9 mouse cellular contexts compared by ENCODE assay signal in the genomic region with DNA sequence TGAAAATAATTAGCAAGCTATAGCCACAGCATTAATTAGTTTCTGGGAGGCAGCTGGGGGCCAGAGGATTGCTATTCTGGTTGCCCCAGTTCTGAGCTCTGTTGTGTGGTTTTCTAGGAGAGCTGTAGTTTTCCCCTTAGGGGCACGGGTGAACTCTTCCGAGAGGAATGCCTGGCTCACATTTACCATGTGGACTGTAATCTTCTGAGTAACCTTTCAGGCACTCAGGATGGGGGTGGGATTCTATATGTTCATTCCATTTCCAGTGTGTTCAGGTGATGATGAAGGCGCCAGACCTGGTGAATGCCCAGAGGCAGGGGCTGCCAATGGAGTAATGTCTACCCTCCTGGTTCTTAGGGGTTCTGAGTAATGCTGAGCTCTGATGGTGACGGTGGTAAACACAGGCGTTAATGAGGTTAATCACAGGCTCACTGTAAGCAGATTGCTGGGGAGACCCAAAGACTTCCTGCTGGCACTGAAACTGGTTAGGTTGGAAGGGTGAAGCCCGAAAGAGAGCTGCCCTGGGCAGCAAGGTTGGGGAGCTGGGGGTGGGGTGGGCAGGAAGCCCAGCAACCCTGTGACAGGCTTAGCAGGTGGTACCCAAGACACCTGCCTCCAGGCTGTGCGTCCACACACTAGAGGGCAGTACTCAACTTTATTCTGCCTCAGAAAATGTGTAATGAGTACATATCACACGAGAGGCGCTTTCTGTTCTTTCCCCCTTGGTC. TPM values are rescaled to one million over a fixed set of nuclear protein-coding genes. Genes with fewer than 3 reads are reported as not detected.
A peak's percentile ranks its signal among the peaks of the same experiment; 100 is the strongest.
DNase-seq lines count a peak whose midpoint lies in the region; ATAC-seq lines count a peak whose summit lies in the region.
"Had no signal": no experiment of that assay in that cellular context is flagged by ENCODE, and none has a peak within 500 bp of the region (broad histone marks: within the 10 kb centered on the region; RNA-seq: fewer than 3 reads in every experiment).

No protein-coding gene starts in this region.

- H3K9me3 ChIP-seq in neural tube, embryonic 14.5 days (ENCODE audit: control insufficient read depth, low read length) = no peaks in the 10 kb centered on the region
- H3K9me3 ChIP-seq in neural tube, embryonic 15.5 days (replicated peaks) = no peaks in the 10 kb centered on the region
- H3K9me3 ChIP-seq: embryonic facial prominence, embryonic 12.5 days had no signal

- peak; percentile 45; the same call in 1 of the 2 replicates for ATAC-seq in neural tube, embryonic 14.5 days (ENCODE audit: low read depth)
- ATAC-seq in neural tube, embryonic 15.5 days (ENCODE audit: low FRiP score) = no peak

- DNase-seq in embryo, embryonic 10.5 days (ENCODE audit: low spot score) = peak; percentile 16
- no peak for DNase-seq in embryo, embryonic 9.5 days (ENCODE audit: extremely low spot score)
- DNase-seq in kidney, adult 18-20 months = peak; percentile 33
- DNase-seq in thymus, postnatal 14 days = peak; percentile 54
- DNase-seq in layer of hippocampus, postnatal 25 days (ENCODE audit: extremely low spot score in 1 of 2, low spot score in 1 of 2) = no peak
- DNase-seq in gastrocnemius, postnatal 25 days = no peak

- H3K9ac ChIP-seq in neural tube, embryonic 14.5 days (replicated peaks; ENCODE audit: low read depth, low read length) = no peak overlapping the region
- no peak overlapping the region for H3K9ac ChIP-seq in neural tube, embryonic 15.5 days (replicated peaks)
- H3K9ac ChIP-seq: embryonic facial prominence, embryonic 12.5 days had no signal

- no peaks in the 10 kb centered on the region for H3K4me1 ChIP-seq in neural tube, embryonic 14.5 days (ENCODE audit: control insufficient read depth, insufficient read depth, low read length)
- H3K4me1 ChIP-seq in neural tube, embryonic 15.5 days = no peaks in the 10 kb centered on the region
- H3K4me1 ChIP-seq: embryonic facial prominence, embryonic 12.5 days had no signal

- H3K4me2 ChIP-seq in neural tube, embryonic 14.5 days (ENCODE audit: low read depth, low read length) = no peak overlapping the region
- no peak overlapping the region for H3K4me2 ChIP-seq in neural tube, embryonic 15.5 days
- H3K4me2 ChIP-seq: embryonic facial prominence, embryonic 12.5 days had no signal

- H3K36me3 ChIP-seq in neural tube, embryonic 14.5 days (ENCODE audit: control insufficient read depth, insufficient read depth, low read length) = no peaks in the 10 kb centered on the region
- H3K36me3 ChIP-seq in neural tube, embryonic 15.5 days = peaks cover 6% of the 10 kb centered on the region; the same call in 1 of the 2 replicates
- H3K36me3 ChIP-seq: embryonic facial prominence, embryonic 12.5 days had no signal

- no peak overlapping the region for H3K4me3 ChIP-seq in neural tube, embryonic 14.5 days (ENCODE audit: low read depth, low read length)
- H3K4me3 ChIP-seq in neural tube, embryonic 15.5 days (replicated peaks) = no peak overlapping the region
- H3K4me3 ChIP-seq: embryonic facial prominence, embryonic 12.5 days had no signal

- no peak overlapping the region for H3K27ac ChIP-seq in neural tube, embryonic 14.5 days (ENCODE audit: low read depth, low read length)
- H3K27ac ChIP-seq in neural tube, embryonic 15.5 days (replicated peaks) = no peak overlapping the region
- H3K27ac ChIP-seq: embryonic facial prominence, embryonic 12.5 days had no signal

- 58% methylated on average over 9 of the region's 9 CpGs for WGBS in neural tube, embryonic 14.5 days
- 61% methylated on average over 9 of the region's 9 CpGs for WGBS in neural tube, embryonic 15.5 days

- H3K27me3 ChIP-seq in neural tube, embryonic 14.5 days (ENCODE audit: control insufficient read depth, insufficient read depth, low read length) = no peaks in the 10 kb centered on the region
- H3K27me3 ChIP-seq in neural tube, embryonic 15.5 days (replicated peaks) = no peaks in the 10 kb centered on the region
- H3K27me3 ChIP-seq: embryonic facial prominence, embryonic 12.5 days had no signal

RNA-seq across cellular contexts. Expression of gene Phldb2, which starts 20.7 kb away (rescaled TPM):
- polyA plus RNA-seq in neural tube, embryonic 14.5 days (2014; fragmentation: Nextera tagmentation; extraction: Ambion mirVana) = 4.2 and 9.9 TPM in 2 replicates
- polyA plus RNA-seq in neural tube, embryonic 15.5 days (2015; fragmentation: Nextera tagmentation; extraction: Ambion mirVana) = 7.2 and 11.2 TPM in 2 replicates
- 1 to 10 TPM; 4.7 to 7.0 TPM for total RNA-seq in layer of hippocampus, postnatal 25 days (2021)
- total RNA-seq in gastrocnemius, postnatal 25 days (2021) = 1 to 10 TPM; 9.4 to 9.9 TPM

RNA-seq across cellular contexts. Expression of gene Plcxd2, which starts 35.9 kb away (rescaled TPM):
- 14.0 and 15.1 TPM in 2 replicates for polyA plus RNA-seq in neural tube, embryonic 14.5 days (2014; fragmentation: Nextera tagmentation; extraction: Ambion mirVana)
- polyA plus RNA-seq in neural tube, embryonic 15.5 days (2015; fragmentation: Nextera tagmentation; extraction: Ambion mirVana) = 14.9 and 15.8 TPM in 2 replicates
- 10 to 100 TPM; 16.1 to 18.0 TPM for total RNA-seq in layer of hippocampus, postnatal 25 days (2021)
- under 1 TPM; 0.15 to 0.19 TPM for total RNA-seq in gastrocnemius, postnatal 25 days (2021)

Comparison
In these comparisons a context has a peak if more than half of its experiments do, and no peak if none do; other contexts are left out.
1. DNase-seq: peak in embryo, embryonic 10.5 days (single experiment), kidney, adult 18-20 months (single experiment) and thymus, postnatal 14 days (single experiment); none in embryo, embryonic 9.5 days (single experiment), layer of hippocampus, postnatal 25 days (0 of 2) and gastrocnemius, postnatal 25 days (single experiment).
2. RNA of gene Plcxd2, which starts 35.9 kb away (total RNA-seq): 16.1 to 18.0 TPM in layer of hippocampus, postnatal 25 days; 0.15 to 0.19 TPM in gastrocnemius, postnatal 25 days; every median in the first group is over 10 times any median in the second.